Mouse (Mus musculus): ENCODE measurements around the gene Trim42. TPM values are rescaled to one million over a fixed set of nuclear protein-coding genes. Genes with fewer than 3 reads are reported as not detected.

Trim42 gene
- total and polyA plus RNA-seq, 3 experiments: not detected

DNA sequence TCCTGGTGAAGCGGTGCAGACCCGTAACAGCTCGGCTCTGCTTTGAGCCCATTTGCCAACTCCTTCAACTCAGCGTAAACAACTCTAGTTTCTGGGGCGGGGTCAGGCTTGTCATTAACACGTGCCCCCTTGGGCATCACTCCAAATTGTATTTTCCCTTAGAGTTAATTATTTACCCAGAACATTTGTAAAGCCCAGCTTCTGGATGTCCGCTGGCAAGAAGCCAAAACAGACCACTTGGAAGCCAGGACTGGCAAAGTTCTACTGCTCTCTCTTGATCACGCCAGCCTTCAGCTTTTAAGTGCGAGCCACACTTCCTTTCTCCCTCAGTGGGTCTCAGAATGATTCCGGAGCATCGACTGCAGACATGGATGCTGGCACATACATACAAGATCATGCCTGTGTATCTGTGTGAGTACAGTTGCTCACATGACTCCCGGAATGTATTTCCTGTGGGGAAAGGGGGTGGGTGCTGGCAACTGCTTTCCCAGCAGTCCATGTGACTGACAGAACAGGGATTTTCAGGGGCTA, 24.9 kb downstream of the Trim42 start:
- Histone ChIP-seq H3K9me3 (replicated peaks; ENCODE audit: insufficient read depth, low read length) (no peaks in the 10 kb centered on the region), H3K36me3 (ENCODE audit: control insufficient read depth in 1 of 2, insufficient read depth in 2 of 2, low read length in 2 of 2) (no peaks in the 10 kb centered on the region)
- TF ChIP-seq CTCF (IDR thresholded peaks at IDR 0.05 in 2 of 3, conservative IDR thresholded peaks at IDR 0.05 in 1 of 3; ENCODE audit: control insufficient read depth in 1 of 3, insufficient read depth in 1 of 3, low read depth in 2 of 3, low read length in 3 of 3, poor library complexity in 1 of 3, severe bottlenecking in 1 of 3) (no peak), MAFK (IDR thresholded peaks at IDR 0.05; ENCODE audit: borderline replicate concordance, low read depth, low read length) (no peak), MEF2A (IDR thresholded peaks at IDR 0.05; ENCODE audit: extremely low read depth, insufficient replicate concordance, low read depth, low read length, poor library complexity, severe bottlenecking) (no peak), RCOR1 (IDR thresholded peaks at IDR 0.05; ENCODE audit: low read depth, low read length) (no peak), POLR2A (IDR thresholded peaks at IDR 0.05; ENCODE audit: control insufficient read depth in 1 of 2, insufficient read depth in 1 of 2, low read depth in 1 of 2, low read length in 2 of 2, poor library complexity in 1 of 2) (no peak), ZMIZ1 (IDR thresholded peaks at IDR 0.05; ENCODE audit: low read depth, low read length) (no peak)

DNA sequence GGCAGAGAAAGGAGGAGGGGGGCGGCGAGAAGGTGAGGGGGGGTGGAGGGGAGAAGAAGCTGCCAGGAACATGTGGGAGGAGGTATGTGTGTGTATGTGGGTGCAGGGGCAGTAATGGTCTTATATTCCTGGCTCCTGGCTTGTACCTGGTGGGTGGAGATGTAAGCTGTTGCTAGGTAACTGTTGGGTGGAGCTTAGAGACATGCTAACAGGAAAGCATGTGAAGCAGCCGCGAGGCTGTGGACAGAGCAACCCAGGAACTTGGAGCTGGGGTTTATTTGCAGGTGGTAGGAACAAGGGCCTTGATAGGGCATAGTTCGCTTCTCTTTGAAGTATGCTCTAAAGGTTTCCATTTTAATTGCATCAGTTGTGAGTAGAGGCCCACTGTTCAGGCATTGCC, 28.0 kb downstream of the Trim42 start:
- H3K27ac ChIP-seq (ENCODE audit: control insufficient read depth, low read depth, low read length): no peak overlapping the region
- no peaks in the 10 kb centered on the region for H3K9me3 ChIP-seq (replicated peaks; ENCODE audit: insufficient read depth, low read length)
- H3K27me3 ChIP-seq (ENCODE audit: control insufficient read depth in 1 of 2, insufficient read depth in 2 of 2, low read length in 2 of 2): no peaks in the 10 kb centered on the region
- H3K4me3 ChIP-seq (ENCODE audit: control insufficient read depth in 1 of 2, insufficient read depth in 1 of 2, low read depth in 2 of 2, low read length in 2 of 2): no peak overlapping the region
- H3K4me1 ChIP-seq (ENCODE audit: control insufficient read depth in 1 of 2, insufficient read depth in 2 of 2, low read length in 2 of 2): no peaks in the 10 kb centered on the region
- no peak for TF ChIP-seq KAT2A (conservative IDR thresholded peaks at IDR 0.05; ENCODE audit: low read depth, low read length)
- TF ChIP-seq UBTF (IDR thresholded peaks at IDR 0.05; ENCODE audit: borderline replicate concordance, insufficient read depth, low read depth, low read length): no peak
- TF ChIP-seq TBP (IDR thresholded peaks at IDR 0.05; ENCODE audit: low read depth, low read length): no peak
- no peak for TF ChIP-seq CHD2 (IDR thresholded peaks at IDR 0.05; ENCODE audit: low read length)
- no peak for TF ChIP-seq MAZ (IDR thresholded peaks at IDR 0.05; ENCODE audit: low read depth, low read length)
- no peak for TF ChIP-seq GATA1 (IDR thresholded peaks at IDR 0.05; ENCODE audit: low read depth, low read length)
- no peak for TF ChIP-seq BHLHE40 (IDR thresholded peaks at IDR 0.05; ENCODE audit: borderline replicate concordance, low read depth, low read length)
- no peak for TF ChIP-seq TCF12 (IDR thresholded peaks at IDR 0.05; ENCODE audit: low read depth, low read length)
- TF ChIP-seq TAL1 (IDR thresholded peaks at IDR 0.05; ENCODE audit: low read length): no peak
- no peak for TF ChIP-seq MYB (IDR thresholded peaks at IDR 0.05; ENCODE audit: low read depth, low read length)
- TF ChIP-seq ZC3H11A (IDR thresholded peaks at IDR 0.05; ENCODE audit: low read depth, low read length): no peak
- no peak for TF ChIP-seq JUND (IDR thresholded peaks at IDR 0.05; ENCODE audit: low read depth, low read length)
- no peak for TF ChIP-seq ELF1 (IDR thresholded peaks at IDR 0.05; ENCODE audit: low read depth, low read length)
- TF ChIP-seq MAX (IDR thresholded peaks at IDR 0.05; ENCODE audit: low read length): no peak
- no peak for TF ChIP-seq MEF2A (IDR thresholded peaks at IDR 0.05; ENCODE audit: extremely low read depth, insufficient replicate concordance, low read depth, low read length, poor library complexity, severe bottlenecking)
- no peak for TF ChIP-seq E2F4 (IDR thresholded peaks at IDR 0.05; ENCODE audit: borderline replicate concordance, low read depth, low read length)
- no peak for TF ChIP-seq USF1 (IDR thresholded peaks at IDR 0.05; ENCODE audit: low read depth, low read length)
- TF ChIP-seq MAFK (IDR thresholded peaks at IDR 0.05; ENCODE audit: borderline replicate concordance, low read depth, low read length): no peak
- DNase-seq (ENCODE audit: low read depth, low spot score): no peak
- H3K36me3 ChIP-seq (ENCODE audit: control insufficient read depth in 1 of 2, insufficient read depth in 2 of 2, low read length in 2 of 2): no peaks in the 10 kb centered on the region
- no peak overlapping the region for H3K9ac ChIP-seq (ENCODE audit: control insufficient read depth, low read depth, low read length, poor library complexity, severe bottlenecking)
- H3K79me2 ChIP-seq (ENCODE audit: control insufficient read depth, insufficient read depth, low read length, poor library complexity): no peaks in the 10 kb centered on the region

More for the DNA sequence above, 24.9 kb downstream of the Trim42 start:
- Histone ChIP-seq H3K9ac (ENCODE audit: control insufficient read depth, low read depth, low read length, poor library complexity, severe bottlenecking) (no peak overlapping the region), H3K27me3 (ENCODE audit: control insufficient read depth in 1 of 2, insufficient read depth in 2 of 2, low read length in 2 of 2) (no peaks in the 10 kb centered on the region), H3K4me3 (ENCODE audit: control insufficient read depth in 1 of 2, insufficient read depth in 1 of 2, low read depth in 2 of 2, low read length in 2 of 2) (no peak overlapping the region), H3K4me1 (ENCODE audit: control insufficient read depth in 1 of 2, insufficient read depth in 2 of 2, low read length in 2 of 2) (no peaks in the 10 kb centered on the region), H3K79me2 (ENCODE audit: control insufficient read depth, insufficient read depth, low read length, poor library complexity) (no peaks in the 10 kb centered on the region), H3K27ac (ENCODE audit: control insufficient read depth, low read depth, low read length) (no peak overlapping the region)
- DNase-seq (ENCODE audit: low read depth, low spot score): no peak

Measured in MEL (cell line).